Mouse (Mus musculus): ENCODE measurements around the gene Timp4. TPM values are rescaled to one million over a fixed set of nuclear protein-coding genes. Genes with fewer than 3 reads are reported as not detected.

Timp4 gene
- total and polyA plus RNA-seq, 3 experiments, result not detected

- in situ Hi-C loops (cut with MboI; ENCODE audit: low pct_ligation_motif_present, low pct_unique_long_range_greater_than_20kb, low sequenced_read_pairs), result no loop called here
- Histone ChIP-seq H3K9ac (ENCODE audit: insufficient read depth, low read depth) (no peak overlapping the region), H3K4me2 (ENCODE audit: insufficient read depth, low read depth, poor library complexity, severe bottlenecking) (no peak overlapping the region), H3K27ac (ENCODE audit: insufficient read depth, low read depth) (no peak overlapping the region), H3K36me3 (replicated peaks in 1 of 2; ENCODE audit: control insufficient read depth in 1 of 2, insufficient read depth in 1 of 2, low read length in 1 of 2) (no peaks in the 10 kb centered on the region), H3K27me3 (replicated peaks) (no peaks in the 10 kb centered on the region), H3K79me2 (replicated peaks; ENCODE audit: control insufficient read depth, extremely low read depth, insufficient read depth, poor library complexity, severe bottlenecking) (no peaks in the 10 kb centered on the region), H3K9me3 (replicated peaks; ENCODE audit: low read length) (no peaks in the 10 kb centered on the region), H3K4me3 (replicated peaks in 1 of 3; ENCODE audit: low read depth in 2 of 3, low read length in 2 of 3, poor library complexity in 1 of 3) (no peak overlapping the region), H3K4me1 (ENCODE audit: control insufficient read depth in 1 of 2, insufficient read depth in 2 of 2) (peaks cover 5 to 53% of the 10 kb centered on the region in 2 experiments)
- DNase-seq (ENCODE audit: extremely low read depth), result peak; percentile 48
- dilution Hi-C loops (cut with MboI; ENCODE audit: extremely low pct_ligation_motif_present, extremely low pct_unique_long_range_greater_than_20kb, low sequenced_read_pairs), result no loop called here
- TF ChIP-seq ZMIZ1 (IDR thresholded peaks at IDR 0.05; ENCODE audit: low read depth, low read length) (no peak), SMC3 (IDR thresholded peaks at IDR 0.05; ENCODE audit: low read depth, low read length) (no peak), SIN3A (IDR thresholded peaks at IDR 0.05; ENCODE audit: low read length) (no peak), BHLHE40 (IDR thresholded peaks at IDR 0.05; ENCODE audit: low read depth, low read length) (no peak), JUN (IDR thresholded peaks at IDR 0.05; ENCODE audit: insufficient read depth, low read depth, low read length) (peak; percentile 51), USF2 (conservative IDR thresholded peaks at IDR 0.05; ENCODE audit: low read depth, low read length) (no peak), MAFK (IDR thresholded peaks at IDR 0.05; ENCODE audit: insufficient replicate concordance, low read length) (no peak), EP300 (IDR thresholded peaks at IDR 0.05; ENCODE audit: low read length) (peak; percentile 87), ELF1 (IDR thresholded peaks at IDR 0.05; ENCODE audit: low read depth, low read length) (peak; percentile 4; the same call in 1 of the 2 replicates), CHD1 (IDR thresholded peaks at IDR 0.05; ENCODE audit: low read depth, low read length) (no peak), GABPA (IDR thresholded peaks at IDR 0.05; ENCODE audit: insufficient replicate concordance, low read depth, low read length) (no peak), UBTF (IDR thresholded peaks at IDR 0.05; ENCODE audit: low read depth, low read length) (no peak), MYC (IDR thresholded peaks at IDR 0.05; ENCODE audit: low read depth, low read length) (no peak), ZC3H11A (IDR thresholded peaks at IDR 0.05; ENCODE audit: low read depth, low read length) (no peak), NRF1 (IDR thresholded peaks at IDR 0.05; ENCODE audit: low read depth, low read length) (no peak), POLR2A (IDR thresholded peaks at IDR 0.05; ENCODE audit: low read depth, low read length) (no peak), RAD21 (IDR thresholded peaks at IDR 0.05; ENCODE audit: low read depth, low read length) (no peak), MAZ (IDR thresholded peaks at IDR 0.05; ENCODE audit: low read depth, low read length) (no peak), POLR2AphosphoS2 (IDR thresholded peaks at IDR 0.05; ENCODE audit: low read depth, low read length) (no peak), HCFC1 (IDR thresholded peaks at IDR 0.05; ENCODE audit: low read depth, low read length) (no peak), PAX5 (IDR thresholded peaks at IDR 0.05; ENCODE audit: low read length) (no peak), RCOR1 (conservative IDR thresholded peaks at IDR 0.05; ENCODE audit: low read depth, low read length) (0 out of 2 replicates have a peak, but pooled peaks have one; percentile 32), IRF4 (IDR thresholded peaks at IDR 0.05; ENCODE audit: low read depth, low read length) (peak; percentile 89), MEF2A (IDR thresholded peaks at IDR 0.05; ENCODE audit: borderline replicate concordance, low read depth, low read length) (peak; percentile 46; the same call in 1 of the 2 replicates), TCF12 (IDR thresholded peaks at IDR 0.05; ENCODE audit: low read depth, low read length) (no peak), CTCF (conservative IDR thresholded peaks at IDR 0.05 in 1 of 2, IDR thresholded peaks at IDR 0.05 in 1 of 2; ENCODE audit: low read depth in 2 of 2, low read length in 2 of 2) (no peak), E2F4 (IDR thresholded peaks at IDR 0.05; ENCODE audit: insufficient replicate concordance, low read depth, low read length) (no peak), TBP (conservative IDR thresholded peaks at IDR 0.05; ENCODE audit: low read depth, low read length) (no peak), ETS1 (conservative IDR thresholded peaks at IDR 0.05; ENCODE audit: low read depth, low read length) (no peak; the same call in 1 of the 2 replicates), USF1 (IDR thresholded peaks at IDR 0.05; ENCODE audit: low read depth, low read length) (no peak), CHD2 (IDR thresholded peaks at IDR 0.05; ENCODE audit: low read length) (no peak), MXI1 (IDR thresholded peaks at IDR 0.05; ENCODE audit: low read depth, low read length) (no peak), ZKSCAN1 (IDR thresholded peaks at IDR 0.05; ENCODE audit: borderline replicate concordance, low read depth, low read length) (no peak), KAT2A (IDR thresholded peaks at IDR 0.05; ENCODE audit: insufficient replicate concordance, low read length) (no peak), JUND (conservative IDR thresholded peaks at IDR 0.05; ENCODE audit: low read depth, low read length) (peak; percentile 84), ZNF384 (IDR thresholded peaks at IDR 0.05; ENCODE audit: low read depth, low read length) (no peak), MAX (IDR thresholded peaks at IDR 0.05; ENCODE audit: low read length) (no peak), NELFE (IDR thresholded peaks at IDR 0.05; ENCODE audit: low read depth, low read length) (no peak)
These were observed 36.2 kb upstream of the Timp4 start for GRCm38 (mm10) chr6:115288223-115288622.

Data from CH12.LX (cell line).